Mouse (Mus musculus) lung, postnatal 4 days (tissue): ENCODE data around the gene Myh7.
A peak's percentile ranks its signal among the peaks of the same experiment; 100 is the strongest.
"Not testable (repeated sequence)": the region's sequence is repeated elsewhere in the genome, so short reads cannot be mapped to it uniquely, and the experiment has no call there.

Source experiments
- DNase-seq, 2 experiments: peaks; one replicate each; pipeline ENCODE4 v3.0.0; 2021

Gene Myh7

GRCm38 (mm10) chr14:55003878-55004855, 9.7 kb upstream of the Myh7 start:
- DNase-seq, result peak in 1 of 2 experiments; percentile 20

GRCm38 (mm10) chr14:55002687-55003120, 8.3 kb upstream of the Myh7 start:
- no peak for DNase-seq

- no peak for DNase-seq
Observed at GRCm38 (mm10) chr14:55001938-55002686, 7.7 kb upstream of the Myh7 start.

GRCm38 (mm10) chr14:55001446-55001845, 7.0 kb upstream of the Myh7 start:
- DNase-seq, result no peak

GRCm38 (mm10) chr14:55000814-55001213, 6.4 kb upstream of the Myh7 start:
- DNase-seq, result no peak

GRCm38 (mm10) chr14:54999868-55000267, 5.4 kb upstream of the Myh7 start:
- DNase-seq, result not testable (repeated sequence)

- DNase-seq, result no peak
Observed at GRCm38 (mm10) chr14:54998680-54999079, 4.3 kb upstream of the Myh7 start.

- DNase-seq, result no peak
Observed at GRCm38 (mm10) chr14:54997297-54997696, 2.9 kb upstream of the Myh7 start.

- DNase-seq, result no peak
Observed at GRCm38 (mm10) chr14:54996793-54997192, 2.4 kb upstream of the Myh7 start.

- DNase-seq, result no peak
Observed at GRCm38 (mm10) chr14:54995457-54996138, 1.2 kb upstream of the Myh7 start.

GRCm38 (mm10) chr14:54994869-54995186, 402 bp upstream of the Myh7 start:
- DNase-seq, result no peak

- peak; percentile 17 to 47 for DNase-seq
Observed at GRCm38 (mm10) chr14:54993636-54994035, 790 bp downstream of the Myh7 start.

- no peak for DNase-seq
Observed at GRCm38 (mm10) chr14:54992196-54992595, 2.2 kb downstream of the Myh7 start.

GRCm38 (mm10) chr14:54989886-54990441, 4.5 kb downstream of the Myh7 start:
- no peak for DNase-seq

- no peak for DNase-seq
Observed at GRCm38 (mm10) chr14:54988882-54989281, 5.5 kb downstream of the Myh7 start.

- not testable (repeated sequence) for DNase-seq
Observed at GRCm38 (mm10) chr14:54988350-54988874, 6.0 kb downstream of the Myh7 start.

- no peak for DNase-seq
Observed at GRCm38 (mm10) chr14:54981934-54982333, 12.5 kb downstream of the Myh7 start.

- DNase-seq, result no peak
Observed at GRCm38 (mm10) chr14:54978664-54979063, 15.8 kb downstream of the Myh7 start.

GRCm38 (mm10) chr14:54976633-54977032, 17.8 kb downstream of the Myh7 start, which contains the start of gene Gm17428:
TSS of gene Gm17428 (plus strand) at chr14:54976933.
- no peak for DNase-seq

- no peak for DNase-seq
Observed at GRCm38 (mm10) chr14:54974068-54974791, 20.2 kb downstream of the Myh7 start.

- not testable (repeated sequence) for DNase-seq
Observed at GRCm38 (mm10) chr14:54972786-54973185, 21.6 kb downstream of the Myh7 start.

GRCm38 (mm10) chr14:54968344-54968743, 26.1 kb downstream of the Myh7 start:
- no peak for DNase-seq
